Mouse (Mus musculus): Measurements from ENCODE around the gene Otop2. TPM values are rescaled to one million over a fixed set of nuclear protein-coding genes. Genes with fewer than 3 reads are reported as not detected.

Gene Otop2
- total RNA-seq (2015; ENCODE audit: low replicate concordance) (not detected in 2 replicates), total RNA-seq (2017; ENCODE audit: low replicate concordance) (not detected in 2 replicates)

GRCm38 (mm10) chr11:115306863-115307262 lies at the start of gene Otop2:
Otop2 (plus strand) TSS chr11:115307163.
- no peak for ATAC-seq (replicated peaks; ENCODE audit: low FRiP score, poor library complexity, severe bottlenecking)

DNA sequence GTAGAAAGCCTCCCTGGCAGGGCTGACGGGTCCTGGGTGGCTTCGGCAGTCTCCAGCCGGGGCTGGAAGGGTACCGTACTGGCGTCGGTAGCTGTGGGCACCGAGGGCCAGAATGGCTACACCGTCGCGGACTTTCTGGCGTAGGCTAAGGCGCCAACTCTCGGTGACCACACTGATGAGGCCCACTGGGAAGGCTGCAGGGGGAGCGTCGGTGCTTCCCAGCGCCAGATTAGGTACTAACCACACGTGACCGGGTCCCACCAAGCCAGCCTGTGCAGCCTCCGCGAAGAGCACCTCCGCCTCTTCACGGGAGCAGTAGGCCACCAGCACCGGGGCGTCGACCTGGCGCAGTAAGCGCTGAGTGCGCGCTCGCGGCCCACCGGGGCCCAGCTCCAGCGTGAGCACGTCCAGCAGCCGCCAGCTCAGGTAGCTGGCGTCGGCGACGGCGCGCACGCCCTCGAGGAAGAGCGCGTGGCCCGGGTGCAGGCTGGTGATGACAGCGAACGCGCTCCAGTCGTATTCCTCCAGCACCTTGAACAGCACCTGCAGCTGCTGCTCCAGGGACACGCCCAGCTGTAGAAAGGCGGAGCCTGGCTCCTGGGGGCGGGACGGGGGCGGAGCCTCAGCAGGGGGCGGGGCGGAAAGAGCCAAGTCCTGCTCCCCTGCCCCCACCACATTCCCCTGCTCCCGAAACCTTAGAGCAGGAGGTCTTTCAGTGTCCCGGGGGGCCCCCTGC lies 49.0 kb upstream of the Otop2 start:
- ATAC-seq (replicated peaks; ENCODE audit: low FRiP score, poor library complexity, severe bottlenecking) = no peak

DNA sequence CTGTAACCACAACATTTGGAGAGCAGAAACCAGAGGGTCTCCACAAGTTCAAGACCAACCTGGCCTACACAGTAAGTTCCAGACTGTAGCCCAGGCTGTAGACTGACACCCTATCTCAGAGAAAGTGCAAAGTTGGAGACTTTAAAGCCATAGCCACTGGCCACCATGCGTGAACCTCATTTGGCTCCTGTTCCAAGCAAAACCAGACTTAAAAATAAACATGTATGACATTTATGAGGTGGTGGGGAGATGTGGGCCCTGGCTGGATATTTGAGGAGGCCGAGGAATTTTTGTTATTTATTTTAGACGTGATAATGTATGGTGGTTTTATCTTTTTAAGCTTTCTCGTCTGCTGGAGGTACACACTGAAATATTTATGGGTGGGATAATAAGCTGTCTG lies 47.8 kb upstream of the Otop2 start:
- ATAC-seq (replicated peaks; ENCODE audit: low FRiP score, poor library complexity, severe bottlenecking) = no peak

DNA sequence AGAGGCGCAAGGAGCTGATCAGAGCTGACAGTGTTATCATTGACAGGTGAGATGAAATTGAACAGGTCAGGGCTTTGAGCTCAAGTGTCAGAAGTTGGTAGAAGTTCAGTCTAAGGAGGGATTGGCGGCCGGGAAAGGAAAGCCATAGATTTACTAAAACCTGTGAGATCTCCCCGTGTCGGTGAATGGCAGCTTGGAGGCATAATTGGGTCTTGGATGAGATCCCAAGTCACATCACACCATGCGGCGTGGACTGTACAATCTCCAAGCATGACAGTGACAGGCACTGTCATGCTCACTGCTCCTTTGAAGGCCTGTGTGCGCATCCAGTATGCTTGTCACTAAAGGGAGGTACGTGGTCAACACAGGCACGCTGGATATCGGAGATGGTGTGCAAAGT lies 44.0 kb upstream of the Otop2 start:
- no peak for ATAC-seq (replicated peaks; ENCODE audit: low FRiP score, poor library complexity, severe bottlenecking)

DNA sequence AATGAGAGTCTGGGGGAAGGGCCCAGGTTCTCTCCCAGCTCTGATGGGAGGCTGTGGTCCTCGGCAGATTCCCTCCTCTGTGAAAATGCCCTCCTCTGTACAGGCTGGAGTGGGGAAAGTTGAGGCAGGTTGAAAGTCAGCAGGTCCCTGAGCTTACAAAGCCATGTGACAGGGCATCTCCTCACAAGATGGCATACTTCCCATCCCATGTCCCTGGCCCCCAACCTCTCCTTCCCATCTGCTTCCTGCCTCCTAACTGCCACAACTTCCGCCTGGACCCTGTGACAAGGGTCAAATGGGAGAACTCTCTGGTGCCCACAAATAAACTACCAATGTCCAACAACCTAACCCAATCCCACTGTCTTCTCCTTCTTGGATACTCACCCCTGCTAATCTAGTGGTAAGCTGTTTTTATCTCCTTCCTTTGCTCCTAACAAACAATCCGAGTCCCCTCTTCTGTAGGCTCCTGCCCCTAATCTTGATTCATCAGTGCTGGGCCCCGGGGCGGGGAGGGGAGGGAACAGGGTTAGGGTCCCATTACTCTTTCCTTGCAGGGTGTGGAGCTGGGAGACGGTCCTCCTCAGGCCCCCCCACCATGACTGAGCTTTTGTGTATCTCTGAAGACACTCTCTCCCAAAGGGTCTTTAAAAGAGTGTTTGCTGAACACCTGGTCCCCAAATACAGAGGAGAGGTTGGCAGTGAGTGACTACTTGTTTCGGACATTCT lies 42.7 kb upstream of the Otop2 start:
- ATAC-seq (replicated peaks; ENCODE audit: low FRiP score, poor library complexity, severe bottlenecking) = no peak

- no peak for ATAC-seq (replicated peaks; ENCODE audit: low FRiP score, poor library complexity, severe bottlenecking)
Observed at GRCm38 (mm10) chr11:115264862-115265668, 41.9 kb upstream of the Otop2 start.

DNA sequence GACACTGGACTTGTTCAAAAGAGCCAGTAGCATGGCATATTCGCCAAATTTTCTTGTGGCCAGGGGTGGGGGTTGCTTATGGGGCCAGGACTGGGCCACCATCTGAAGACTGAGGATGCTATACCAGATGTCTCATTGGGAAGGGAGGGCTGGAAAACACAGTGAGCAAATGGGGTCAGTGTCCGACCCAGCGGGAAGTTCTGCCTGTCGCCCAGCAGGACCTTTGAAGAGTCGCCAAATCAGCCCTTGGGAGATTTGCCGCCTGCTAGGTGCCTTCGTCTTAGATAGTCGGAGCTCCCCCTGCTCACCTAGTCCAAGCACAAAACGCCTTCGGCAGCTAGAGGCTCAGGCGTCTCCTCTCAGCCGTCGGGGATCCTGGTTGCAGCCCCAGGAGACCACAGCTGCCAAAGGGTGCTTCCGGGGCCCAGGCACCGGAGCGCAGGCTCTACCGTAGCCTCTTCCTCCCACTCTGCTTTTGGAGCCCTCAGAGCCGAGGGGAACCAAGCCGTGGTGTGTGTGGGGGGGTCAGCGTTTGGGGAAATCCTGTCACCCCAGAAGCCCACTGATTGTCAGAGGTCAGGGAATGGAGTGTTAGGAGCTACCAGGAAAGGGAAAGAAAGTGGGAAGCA lies 41.1 kb upstream of the Otop2 start:
- no peak for ATAC-seq (replicated peaks; ENCODE audit: low FRiP score, poor library complexity, severe bottlenecking)

DNA sequence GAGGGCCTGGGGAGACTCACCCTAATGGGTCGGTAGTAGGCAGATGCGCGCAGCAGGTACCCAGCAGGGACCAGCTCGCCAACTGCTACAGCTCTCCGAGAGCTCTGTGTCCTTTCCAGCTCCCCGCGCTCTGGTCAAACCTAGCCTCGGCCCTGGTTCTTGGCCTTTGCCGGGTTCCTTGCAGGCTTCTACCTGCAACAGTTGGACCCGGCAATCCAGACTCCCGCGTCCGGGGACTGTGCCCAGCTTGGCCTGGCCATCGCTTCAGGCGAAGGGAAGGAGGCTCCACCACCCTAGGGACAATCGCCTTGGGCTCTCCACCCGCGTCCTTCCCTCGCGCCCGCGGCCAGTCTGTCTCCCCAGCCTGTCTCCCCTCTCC lies 40.6 kb upstream of the Otop2 start:
- no peak for ATAC-seq (replicated peaks; ENCODE audit: low FRiP score, poor library complexity, severe bottlenecking)

DNA sequence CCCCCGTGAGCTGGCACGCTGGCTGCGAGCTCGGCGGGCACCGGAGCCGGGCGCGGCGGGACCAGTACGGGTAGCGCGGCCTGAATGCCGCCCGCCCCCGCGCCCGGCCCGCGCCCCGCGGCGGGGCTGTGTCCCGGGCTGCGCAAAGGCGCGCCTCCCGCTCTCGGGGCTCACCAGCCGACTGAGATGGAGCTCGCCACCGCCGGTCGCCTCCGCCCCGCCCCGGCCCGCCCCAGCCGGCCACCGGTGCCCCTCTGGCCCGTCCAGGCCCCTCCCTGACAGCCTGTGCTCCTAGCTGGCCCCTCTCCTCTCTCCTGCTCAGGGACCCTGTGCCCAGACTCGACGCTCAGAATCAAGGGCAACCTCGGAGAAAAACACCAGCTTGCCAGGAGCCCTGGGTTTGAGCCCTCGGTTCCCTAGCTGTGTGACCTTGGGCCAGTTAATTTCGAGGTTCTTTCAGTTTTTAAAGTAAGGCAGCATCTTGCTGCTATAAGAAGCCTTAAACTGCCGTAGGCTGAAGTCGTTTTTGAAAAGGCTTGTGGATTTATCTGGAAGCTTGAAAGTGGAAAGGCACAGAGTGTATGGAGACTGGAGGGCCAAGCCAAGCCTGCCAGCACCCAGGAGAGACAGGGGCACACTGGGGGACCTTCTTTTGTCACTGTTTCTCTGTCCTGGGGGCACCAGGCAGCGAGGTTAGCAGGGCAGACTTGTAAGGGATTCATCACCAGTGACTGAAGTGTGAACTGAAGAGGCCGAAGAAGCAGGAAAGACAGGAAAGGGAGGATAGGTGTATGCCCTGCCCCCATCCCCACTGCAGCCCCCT lies 39.7 kb upstream of the Otop2 start, which contains the start of gene Grin2c:
Gene Grin2c (minus strand): TSS at position 183 of the 823 bp plus-strand sequence.
- ATAC-seq (replicated peaks; ENCODE audit: low FRiP score, poor library complexity, severe bottlenecking) = no peak

GRCm38 (mm10) chr11:115267958-115268357 lies 39.0 kb upstream of the Otop2 start:
- no peak for ATAC-seq (replicated peaks; ENCODE audit: low FRiP score, poor library complexity, severe bottlenecking)

GRCm38 (mm10) chr11:115269330-115270066 lies 37.5 kb upstream of the Otop2 start:
- ATAC-seq (replicated peaks; ENCODE audit: low FRiP score, poor library complexity, severe bottlenecking) = no peak

DNA sequence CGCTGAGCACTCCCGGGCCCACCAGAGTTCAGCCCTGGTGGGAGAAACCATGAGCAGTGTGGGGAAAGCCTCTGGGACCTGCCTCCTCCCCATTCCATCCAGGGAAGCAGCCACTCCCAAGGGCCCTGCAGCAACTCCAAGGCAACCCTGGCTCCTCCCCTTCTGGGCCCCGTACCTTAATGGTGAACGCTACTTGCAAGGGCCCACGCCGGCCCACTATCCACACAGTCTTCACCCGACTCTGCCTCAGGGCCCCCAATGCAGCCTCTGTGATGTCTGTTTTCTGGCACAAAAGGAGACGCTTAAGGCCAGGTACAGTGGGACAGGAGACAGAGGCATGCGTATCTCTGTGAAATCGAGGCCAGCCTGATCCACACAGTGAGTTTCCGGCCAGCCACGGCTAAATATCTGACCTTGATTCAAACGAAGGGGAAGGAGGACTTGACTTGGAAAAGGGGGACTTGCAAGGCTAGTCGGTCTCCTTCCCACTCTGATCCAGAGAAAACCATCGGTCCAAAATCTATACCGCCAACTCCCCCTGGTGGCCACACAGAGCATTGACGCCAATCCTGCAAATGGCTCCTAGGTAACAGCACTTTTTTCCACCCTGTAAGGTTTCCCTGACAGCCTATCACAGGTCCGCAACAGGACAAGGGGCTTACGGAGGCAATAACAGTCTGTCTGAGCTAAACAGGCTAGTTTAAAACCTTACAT lies 36.7 kb upstream of the Otop2 start:
- peak; percentile 69 for ATAC-seq (replicated peaks; ENCODE audit: low FRiP score, poor library complexity, severe bottlenecking)

- ATAC-seq (replicated peaks; ENCODE audit: low FRiP score, poor library complexity, severe bottlenecking) = no peak
Observed at GRCm38 (mm10) chr11:115271052-115271451, 35.9 kb upstream of the Otop2 start.

- no peak for ATAC-seq (replicated peaks; ENCODE audit: low FRiP score, poor library complexity, severe bottlenecking)
Observed at GRCm38 (mm10) chr11:115271481-115271880, 35.5 kb upstream of the Otop2 start.

DNA sequence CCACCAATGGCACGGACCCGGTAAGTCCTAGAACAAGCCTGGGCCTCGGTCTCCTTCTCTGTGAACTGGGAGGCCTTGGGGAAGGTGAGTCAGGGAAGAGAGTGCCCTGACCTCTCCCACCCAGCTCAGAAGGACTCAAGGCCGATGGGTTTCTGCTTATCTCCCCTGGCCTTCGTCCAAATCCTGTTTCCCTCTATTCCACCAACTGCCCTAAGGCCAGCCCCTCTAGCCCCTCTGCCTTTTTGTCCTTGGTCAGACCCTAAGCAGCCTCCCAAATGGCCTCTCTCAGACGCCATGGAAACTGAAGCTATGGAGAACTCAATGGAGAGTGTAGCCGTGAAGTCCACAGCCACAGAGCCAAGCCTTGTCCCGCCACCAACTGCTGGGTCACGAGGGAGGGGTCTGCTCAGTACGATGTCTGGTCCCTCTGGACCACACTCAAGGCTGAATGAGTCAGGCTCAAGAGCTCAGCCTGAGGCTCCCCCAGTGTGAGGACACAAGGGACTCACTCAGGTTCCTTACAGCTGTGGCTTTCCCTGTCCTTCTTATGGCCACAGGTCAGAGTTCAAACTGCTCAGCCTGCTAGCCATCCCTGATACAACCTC lies 34.0 kb upstream of the Otop2 start:
- no peak for ATAC-seq (replicated peaks; ENCODE audit: low FRiP score, poor library complexity, severe bottlenecking)

- no peak for ATAC-seq (replicated peaks; ENCODE audit: low FRiP score, poor library complexity, severe bottlenecking)
Observed at GRCm38 (mm10) chr11:115273735-115274134, 33.2 kb upstream of the Otop2 start.

- no peak for ATAC-seq (replicated peaks; ENCODE audit: low FRiP score, poor library complexity, severe bottlenecking)
Observed at GRCm38 (mm10) chr11:115274178-115274577, 32.8 kb upstream of the Otop2 start.

Measured in erythroid progenitor cell, adult 5-6 weeks (primary cell).